Mouse (Mus musculus): ENCODE measurements around the gene Osgin1. TPM values are rescaled to one million over a fixed set of nuclear protein-coding genes. Genes with fewer than 3 reads are reported as not detected.

Osgin1 gene
- 0.76 TPM for polyA plus RNA-seq (2015; fragmentation: Illumina TruSeq; extraction: RNeasy Lipid Tissue Mini Kit (QIAGEN cat#74804); ENCODE audit: low read depth, low replicate concordance)

DNA sequence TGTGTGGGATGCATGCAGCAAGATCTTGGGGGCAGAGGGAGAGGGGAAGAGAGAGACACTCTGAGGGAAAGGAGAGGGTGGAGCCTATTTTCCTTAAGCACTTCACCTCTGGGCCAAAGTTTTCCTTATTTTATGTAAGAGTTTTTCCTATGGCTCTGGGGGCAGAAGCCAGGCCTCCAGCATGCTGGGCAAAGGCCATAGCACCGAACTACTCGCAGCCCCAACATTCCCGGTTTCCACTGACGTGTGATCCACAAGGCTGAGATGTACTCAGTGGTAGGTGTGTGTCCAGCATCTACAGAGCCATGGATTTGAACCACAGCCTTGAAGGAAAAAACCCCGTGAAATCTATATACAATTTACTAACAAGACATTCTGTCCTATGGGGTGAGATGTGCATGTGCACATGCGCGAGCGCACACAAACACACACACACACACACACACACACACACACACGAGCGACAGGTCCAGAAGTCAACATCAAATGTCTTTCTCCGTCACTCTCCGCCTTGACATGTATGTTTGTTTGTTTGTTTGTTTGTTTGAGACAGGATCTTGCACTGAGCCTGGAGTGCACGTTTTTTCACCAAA, at the start of gene Osgin1:
Osgin1 (plus strand) TSS at position 543 of the 593 bp plus-strand sequence.

DNA sequence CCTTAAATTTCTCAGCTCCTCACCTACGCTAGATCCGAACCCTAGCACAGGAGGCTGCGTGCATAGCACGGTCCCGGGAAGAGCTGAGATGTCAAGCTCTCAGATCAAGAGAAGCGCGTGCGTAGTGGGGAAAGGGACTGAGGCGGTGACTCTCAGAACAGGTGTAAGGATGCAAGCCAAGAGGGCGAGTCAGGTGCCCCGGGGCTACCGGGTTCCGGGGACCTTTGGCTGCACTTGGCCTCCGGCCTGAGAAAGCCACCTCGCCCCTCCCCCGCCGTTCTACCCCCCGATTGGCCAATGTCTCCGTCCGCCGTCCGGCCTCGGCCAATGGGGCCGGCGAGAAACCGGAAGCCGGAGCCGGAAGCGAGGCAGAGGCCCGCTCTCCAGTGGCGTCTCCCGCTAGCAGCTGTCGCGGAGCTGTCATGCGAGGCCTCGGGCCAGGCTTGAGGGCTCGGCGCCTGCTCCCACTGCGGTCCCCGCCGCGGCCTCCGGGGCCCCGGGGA, 39.3 kb upstream of the Osgin1 start, which contains the start of gene Mlycd:
Mlycd (plus strand) TSS at position 355 of the 503 bp plus-strand sequence.

DNA sequence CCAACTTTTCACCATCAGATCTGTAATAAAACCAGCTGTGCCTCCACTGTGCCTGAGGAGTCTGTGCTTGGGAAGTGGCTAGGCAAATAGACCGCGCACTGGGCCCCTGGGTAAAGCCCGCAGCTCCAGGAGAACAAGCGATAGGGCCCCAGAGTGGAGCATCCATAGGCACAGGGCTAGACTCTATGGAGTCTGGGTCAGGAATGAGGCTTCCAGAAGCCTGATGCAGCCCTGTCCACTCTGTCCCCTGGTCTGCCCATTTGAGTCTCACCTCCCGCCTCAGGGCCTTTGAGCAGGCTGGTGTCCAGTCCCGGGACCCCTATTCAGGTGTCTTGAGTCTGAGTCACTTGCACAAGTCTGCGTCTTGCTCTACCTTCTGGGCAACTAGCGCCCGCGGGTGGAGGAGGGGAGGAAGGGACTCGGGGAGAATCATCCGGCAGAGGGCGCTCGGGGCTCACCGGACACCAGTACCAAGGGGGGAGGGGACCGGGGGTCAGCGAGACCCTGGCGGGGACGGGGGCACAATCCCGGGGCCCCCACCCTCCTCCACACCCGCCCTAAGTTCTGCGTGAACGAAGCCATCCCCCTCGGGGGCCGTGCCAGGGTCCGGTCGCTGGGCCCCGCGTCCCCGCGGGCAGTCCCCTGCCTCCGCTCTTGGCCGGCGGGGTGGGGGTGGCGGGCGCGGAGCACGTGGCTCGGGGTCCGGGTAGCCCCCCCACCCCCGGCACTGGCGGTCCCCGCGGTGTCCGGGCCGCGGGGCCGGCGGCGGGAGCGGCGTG, 12.5 kb downstream of the Osgin1 start, which contains the start of gene Necab2:
Necab2 (plus strand) TSS at position 509 of the 779 bp plus-strand sequence.

Other genes with a start within 250 kb of the Osgin1 start
- 449 TPM for gene Hsbp1, start 89.6 kb upstream of the Osgin1 start, polyA plus RNA-seq (2015; fragmentation: Illumina TruSeq; extraction: RNeasy Lipid Tissue Mini Kit (QIAGEN cat#74804); ENCODE audit: low read depth, low replicate concordance)
- gene Mlycd, start 39.2 kb upstream of the Osgin1 start, polyA plus RNA-seq (2015; fragmentation: Illumina TruSeq; extraction: RNeasy Lipid Tissue Mini Kit (QIAGEN cat#74804); ENCODE audit: low read depth, low replicate concordance) = 26.3 TPM
- 70.0 TPM for gene Necab2, start 12.6 kb downstream of the Osgin1 start, polyA plus RNA-seq (2015; fragmentation: Illumina TruSeq; extraction: RNeasy Lipid Tissue Mini Kit (QIAGEN cat#74804); ENCODE audit: low read depth, low replicate concordance)
- not detected for gene Slc38a8, start 67.6 kb downstream of the Osgin1 start, polyA plus RNA-seq (2015; fragmentation: Illumina TruSeq; extraction: RNeasy Lipid Tissue Mini Kit (QIAGEN cat#74804); ENCODE audit: low read depth, low replicate concordance)
- gene Mbtps1, start 124.6 kb downstream of the Osgin1 start, polyA plus RNA-seq (2015; fragmentation: Illumina TruSeq; extraction: RNeasy Lipid Tissue Mini Kit (QIAGEN cat#74804); ENCODE audit: low read depth, low replicate concordance) = 54.4 TPM
- gene Hsdl1, start 141.1 kb downstream of the Osgin1 start, polyA plus RNA-seq (2015; fragmentation: Illumina TruSeq; extraction: RNeasy Lipid Tissue Mini Kit (QIAGEN cat#74804); ENCODE audit: low read depth, low replicate concordance) = 35.0 TPM
- gene Dnaaf1, start 141.1 kb downstream of the Osgin1 start, polyA plus RNA-seq (2015; fragmentation: Illumina TruSeq; extraction: RNeasy Lipid Tissue Mini Kit (QIAGEN cat#74804); ENCODE audit: low read depth, low replicate concordance) = 0.30 TPM
- 8.3 TPM for gene Taf1c, start 171.1 kb downstream of the Osgin1 start, polyA plus RNA-seq (2015; fragmentation: Illumina TruSeq; extraction: RNeasy Lipid Tissue Mini Kit (QIAGEN cat#74804); ENCODE audit: low read depth, low replicate concordance)
- 0.31 TPM for gene Adad2, start 178.6 kb downstream of the Osgin1 start, polyA plus RNA-seq (2015; fragmentation: Illumina TruSeq; extraction: RNeasy Lipid Tissue Mini Kit (QIAGEN cat#74804); ENCODE audit: low read depth, low replicate concordance)
- gene Kcng4, start 201.6 kb downstream of the Osgin1 start, polyA plus RNA-seq (2015; fragmentation: Illumina TruSeq; extraction: RNeasy Lipid Tissue Mini Kit (QIAGEN cat#74804); ENCODE audit: low read depth, low replicate concordance) = 8.4 TPM
- 13.4 TPM for gene Wfdc1, start 232.2 kb downstream of the Osgin1 start, polyA plus RNA-seq (2015; fragmentation: Illumina TruSeq; extraction: RNeasy Lipid Tissue Mini Kit (QIAGEN cat#74804); ENCODE audit: low read depth, low replicate concordance)